Mouse (Mus musculus): ENCODE measurements around the gene Bmp8b. TPM values are rescaled to one million over a fixed set of nuclear protein-coding genes. Genes with fewer than 3 reads are reported as not detected.
"Not testable (repeated sequence)": the region's sequence is repeated elsewhere in the genome, so short reads cannot be mapped to it uniquely, and the experiment has no call there.

The Bmp8b gene
- polyA plus RNA-seq, 1 experiment from 2014 or later, result 0.68 TPM

DNA sequence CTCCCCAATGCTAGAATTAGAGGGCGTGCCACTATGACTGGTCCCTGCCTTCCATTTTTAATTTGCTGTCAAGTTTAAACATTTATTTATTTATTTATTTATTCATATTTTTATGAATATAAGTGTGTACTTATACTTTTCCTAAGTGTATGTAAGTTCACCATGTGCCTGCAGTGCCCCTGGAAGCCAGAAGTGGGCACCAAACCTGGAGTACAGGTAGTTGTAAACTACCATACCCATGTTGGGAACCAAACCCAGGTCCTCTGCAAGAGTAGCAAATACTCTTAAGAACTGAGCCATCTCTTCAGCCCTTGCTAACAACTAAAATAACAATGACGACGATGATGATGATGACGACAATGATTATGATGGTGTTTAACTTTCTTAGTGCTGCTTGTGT is 47.0 kb downstream of the Bmp8b start:
- no peaks in the 10 kb centered on the region for H3K9me3 ChIP-seq
- H3K36me3 ChIP-seq, result no peaks in the 10 kb centered on the region
- H3K27ac ChIP-seq, result no peak overlapping the region
- ATAC-seq (ENCODE audit: insufficient number of reproducible peaks, insufficient read depth, low FRiP score, low TSS enrichment, low read depth), result no peak
- 0 out of 2 replicates have a peak, but pooled peaks cover under 1% of the 10 kb centered on the region for H3K27me3 ChIP-seq
- H3K4me2 ChIP-seq, result no peak overlapping the region
- 76% methylated on average over 4 of the region's 4 CpGs for WGBS
- H3K4me1 ChIP-seq (replicated peaks), result no peaks in the 10 kb centered on the region
- H3K9ac ChIP-seq (replicated peaks), result no peak overlapping the region
- no peak overlapping the region for H3K4me3 ChIP-seq (replicated peaks)

- no peak overlapping the region for H3K9ac ChIP-seq (replicated peaks)
- H3K4me1 ChIP-seq (replicated peaks), result no peaks in the 10 kb centered on the region
- no peaks in the 10 kb centered on the region for H3K9me3 ChIP-seq
- ATAC-seq (ENCODE audit: insufficient number of reproducible peaks, insufficient read depth, low FRiP score, low TSS enrichment, low read depth), result no peak
- no peak overlapping the region for H3K27ac ChIP-seq
- 57% methylated on average over 5 of the region's 5 CpGs for WGBS
- H3K4me3 ChIP-seq (replicated peaks), result no peak overlapping the region
- no peaks in the 10 kb centered on the region for H3K27me3 ChIP-seq
- H3K4me2 ChIP-seq, result no peak overlapping the region
- H3K36me3 ChIP-seq, result no peaks in the 10 kb centered on the region
These were observed 48.0 kb downstream of the Bmp8b start for GRCm38 (mm10) chr4:123152976-123153375.

- 28% methylated on average over 4 of the region's 4 CpGs for WGBS
- no peak overlapping the region for H3K4me3 ChIP-seq (replicated peaks)
- H3K4me1 ChIP-seq (replicated peaks), result no peaks in the 10 kb centered on the region
- H3K27me3 ChIP-seq, result no peaks in the 10 kb centered on the region
- no peak overlapping the region for H3K4me2 ChIP-seq
- no peaks in the 10 kb centered on the region for H3K9me3 ChIP-seq
- H3K9ac ChIP-seq (replicated peaks), result no peak overlapping the region
- H3K27ac ChIP-seq, result no peak overlapping the region
- ATAC-seq (ENCODE audit: insufficient number of reproducible peaks, insufficient read depth, low FRiP score, low TSS enrichment, low read depth), result no peak
- no peaks in the 10 kb centered on the region for H3K36me3 ChIP-seq
These were observed 50.0 kb downstream of the Bmp8b start for GRCm38 (mm10) chr4:123155004-123155403.

DNA sequence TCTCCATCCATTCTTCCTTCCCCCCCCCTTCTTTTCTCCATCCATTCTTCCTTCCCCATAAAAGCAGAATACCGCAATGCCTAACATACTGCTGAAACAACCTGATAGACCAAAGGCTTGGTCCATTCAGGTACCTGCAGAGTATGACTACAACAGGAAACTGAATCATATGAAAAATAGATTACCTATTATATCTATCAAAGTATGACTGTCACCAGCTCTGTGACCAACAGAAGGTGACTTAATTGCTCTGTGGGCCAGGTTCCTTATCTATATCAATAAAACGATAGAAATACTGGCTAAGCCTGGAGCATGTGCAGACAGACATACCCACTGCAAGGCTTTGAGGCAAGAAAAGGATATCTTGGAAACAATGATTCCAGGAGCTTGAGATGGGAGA is 50.5 kb downstream of the Bmp8b start:
- no peaks in the 10 kb centered on the region for H3K27me3 ChIP-seq
- H3K4me1 ChIP-seq (replicated peaks), result no peaks in the 10 kb centered on the region
- H3K4me2 ChIP-seq, result no peak overlapping the region
- ATAC-seq (ENCODE audit: insufficient number of reproducible peaks, insufficient read depth, low FRiP score, low TSS enrichment, low read depth), result no peak
- no peaks in the 10 kb centered on the region for H3K9me3 ChIP-seq
- H3K4me3 ChIP-seq (replicated peaks), result no peak overlapping the region
- H3K9ac ChIP-seq (replicated peaks), result no peak overlapping the region
- no peak overlapping the region for H3K27ac ChIP-seq
- WGBS, result 63% methylated on average over 2 of the region's 2 CpGs
- no peaks in the 10 kb centered on the region for H3K36me3 ChIP-seq

- no peaks in the 10 kb centered on the region for H3K27me3 ChIP-seq
- no peak for ATAC-seq (ENCODE audit: insufficient number of reproducible peaks, insufficient read depth, low FRiP score, low TSS enrichment, low read depth)
- no peaks in the 10 kb centered on the region for H3K4me1 ChIP-seq (replicated peaks)
- H3K9me3 ChIP-seq, result no peaks in the 10 kb centered on the region
- H3K4me2 ChIP-seq, result no peak overlapping the region
- H3K36me3 ChIP-seq, result no peaks in the 10 kb centered on the region
- H3K9ac ChIP-seq (replicated peaks), result no peak overlapping the region
- H3K4me3 ChIP-seq (replicated peaks), result no peak overlapping the region
- no peak overlapping the region for H3K27ac ChIP-seq
These were observed 50.9 kb downstream of the Bmp8b start for GRCm38 (mm10) chr4:123155840-123156239.

DNA sequence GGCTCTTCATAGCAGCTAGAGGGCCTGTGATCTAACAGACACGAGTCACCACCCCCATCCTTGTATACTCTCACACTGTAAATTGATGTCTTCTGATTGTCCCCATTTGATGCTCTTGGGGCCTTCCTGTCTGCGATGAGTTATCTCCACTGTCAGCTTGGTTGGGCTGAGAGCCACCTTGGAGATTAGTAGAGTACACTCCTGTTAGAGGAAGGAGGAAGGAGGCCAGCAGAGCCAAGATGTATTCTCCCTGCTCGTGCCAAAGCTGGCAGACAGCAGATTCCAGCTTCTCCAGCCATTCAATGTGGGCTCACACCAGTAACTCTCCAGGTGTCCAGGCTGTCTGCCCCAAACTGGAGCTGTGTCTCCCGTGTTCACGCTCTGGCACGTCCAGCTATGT is 55.6 kb downstream of the Bmp8b start:
- peaks cover 20% of the 10 kb centered on the region for H3K27me3 ChIP-seq
- no peak for ATAC-seq (ENCODE audit: insufficient number of reproducible peaks, insufficient read depth, low FRiP score, low TSS enrichment, low read depth)
- H3K4me3 ChIP-seq (replicated peaks), result no peak overlapping the region
- no peaks in the 10 kb centered on the region for H3K36me3 ChIP-seq
- H3K27ac ChIP-seq, result no peak overlapping the region
- H3K9me3 ChIP-seq, result no peaks in the 10 kb centered on the region; the same call in 1 of the 2 replicates
- no peak overlapping the region for H3K9ac ChIP-seq (replicated peaks)
- H3K4me1 ChIP-seq (replicated peaks), result 0 out of 2 replicates have a peak, but pooled peaks cover 7% of the 10 kb centered on the region
- no peak overlapping the region for H3K4me2 ChIP-seq
- 74% methylated on average over 6 of the region's 6 CpGs for whole genome bisulfite sequencing

DNA sequence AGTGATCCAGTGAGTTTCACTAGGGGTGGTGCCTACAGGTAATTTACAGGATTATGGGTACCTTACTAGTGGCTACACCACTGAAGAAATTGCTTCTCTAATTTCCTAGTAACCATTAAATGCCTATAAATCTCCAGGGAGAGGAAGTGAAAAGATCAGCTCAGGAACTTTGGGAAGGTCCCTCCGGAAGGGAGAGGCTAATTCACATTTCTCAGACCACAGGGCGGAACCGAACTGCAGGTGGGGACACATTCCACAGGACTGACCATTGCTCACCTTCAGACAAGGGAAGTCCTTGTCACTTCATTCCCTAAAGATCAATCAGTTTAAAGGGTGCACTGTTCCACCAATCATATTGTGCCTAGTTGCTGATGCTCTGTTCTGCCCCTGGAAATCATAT is 56.3 kb downstream of the Bmp8b start:
- H3K27me3 ChIP-seq, result peaks cover 20% of the 10 kb centered on the region
- not testable (repeated sequence) for H3K4me1 ChIP-seq (replicated peaks); H3K9ac ChIP-seq (replicated peaks); H3K9me3 ChIP-seq; H3K4me2 ChIP-seq; ATAC-seq (ENCODE audit: insufficient number of reproducible peaks, insufficient read depth, low FRiP score, low TSS enrichment, low read depth); H3K4me3 ChIP-seq (replicated peaks); H3K36me3 ChIP-seq; H3K27ac ChIP-seq
- WGBS, result 65% methylated on average over 3 of the region's 3 CpGs

GRCm38 (mm10) chr4:123162305-123162917 is 57.4 kb downstream of the Bmp8b start:
- no peak for ATAC-seq (ENCODE audit: insufficient number of reproducible peaks, insufficient read depth, low FRiP score, low TSS enrichment, low read depth)
- Histone ChIP-seq H3K27ac (no peak overlapping the region), H3K4me2 (peak overlapping the region; percentile 38), H3K4me1 (replicated peaks) (0 out of 2 replicates have a peak, but pooled peaks cover 7% of the 10 kb centered on the region), H3K9me3 (no peaks in the 10 kb centered on the region; the same call in 1 of the 2 replicates), H3K4me3 (replicated peaks) (0 out of 2 replicates have a peak overlapping the region, but pooled peaks have one; percentile 10), H3K36me3 (no peaks in the 10 kb centered on the region), H3K27me3 (peaks cover 20% of the 10 kb centered on the region), H3K9ac (replicated peaks) (no peak overlapping the region)
- 18% methylated on average over 15 of the region's 15 CpGs for WGBS

- H3K27me3 ChIP-seq, result peaks cover 20% of the 10 kb centered on the region
- no peak overlapping the region for H3K4me3 ChIP-seq (replicated peaks)
- WGBS, result 80% methylated on average over 15 of the region's 15 CpGs
- 0 out of 2 replicates have a peak, but pooled peaks cover 7% of the 10 kb centered on the region for H3K4me1 ChIP-seq (replicated peaks)
- no peak overlapping the region for H3K27ac ChIP-seq
- H3K9ac ChIP-seq (replicated peaks), result no peak overlapping the region
- no peak overlapping the region for H3K4me2 ChIP-seq
- H3K36me3 ChIP-seq, result no peaks in the 10 kb centered on the region
- peaks cover under 1% of the 10 kb centered on the region; the same call in 1 of the 2 replicates for H3K9me3 ChIP-seq
- no peak for ATAC-seq (ENCODE audit: insufficient number of reproducible peaks, insufficient read depth, low FRiP score, low TSS enrichment, low read depth)
These were observed 59.2 kb downstream of the Bmp8b start for GRCm38 (mm10) chr4:123164157-123164556.

GRCm38 (mm10) chr4:123171811-123172210 is 66.8 kb downstream of the Bmp8b start:
- Histone ChIP-seq H3K4me3 (replicated peaks) (no peak overlapping the region), H3K9ac (replicated peaks) (no peak overlapping the region), H3K36me3 (no peaks in the 10 kb centered on the region), H3K27me3 (peaks cover 34% of the 10 kb centered on the region), H3K4me2 (no peak overlapping the region), H3K27ac (no peak overlapping the region), H3K4me1 (replicated peaks) (no peaks in the 10 kb centered on the region), H3K9me3 (peaks cover 6% of the 10 kb centered on the region; the same call in 1 of the 2 replicates)
- ATAC-seq (ENCODE audit: insufficient number of reproducible peaks, insufficient read depth, low FRiP score, low TSS enrichment, low read depth), result no peak
